Mouse (Mus musculus) urinary bladder, postnatal 14 days (tissue): ENCODE measurements around the gene Gja10.

ENCODE experiments used
- DNase-seq: peaks from one replicate; pipeline ENCODE4 v3.0.0; 2021; ENCODE audit warnings: low spot score

The Gja10 gene

DNA sequence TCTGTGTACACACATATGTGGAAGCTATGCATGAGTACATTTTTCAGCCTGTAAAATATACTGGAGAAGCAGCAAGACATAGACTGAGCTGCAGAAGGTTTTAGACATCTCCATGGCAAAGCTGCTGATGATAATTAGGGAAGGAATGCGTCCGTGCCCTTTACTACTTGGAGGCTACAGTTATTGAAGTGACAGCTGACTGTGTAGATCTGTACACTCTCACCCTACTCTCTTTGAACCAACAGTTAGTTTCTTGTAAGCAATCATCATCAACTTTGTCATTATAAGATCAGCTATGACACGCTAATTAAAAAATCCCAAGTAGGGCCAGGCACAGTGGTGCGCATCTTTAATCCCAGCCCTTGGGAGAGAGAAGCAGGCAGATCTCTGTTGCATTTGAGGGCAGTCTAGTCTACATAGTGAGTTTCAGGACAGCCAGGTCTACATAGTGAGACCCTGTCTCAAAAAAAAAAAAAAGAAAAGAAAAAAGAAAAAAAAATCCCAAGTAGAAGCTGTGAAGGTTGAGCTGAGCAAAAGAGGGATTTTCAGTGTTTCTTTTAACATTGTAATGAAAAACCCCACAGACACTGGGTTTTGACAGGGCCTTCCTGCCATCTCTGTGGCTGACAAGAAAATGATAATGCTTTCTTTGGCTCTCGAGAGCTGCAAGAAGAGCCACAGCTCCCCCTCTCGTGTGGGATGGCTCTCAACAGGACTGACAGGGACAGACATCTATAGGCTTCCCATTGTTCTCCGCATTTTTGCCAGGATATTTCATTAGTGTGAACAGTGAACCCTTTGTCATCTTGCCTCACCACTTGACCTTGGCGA lies 41.6 kb downstream of the Gja10 start:
- no peak for DNase-seq

- DNase-seq: no peak
Measured at GRCm38 (mm10) chr4:32560246-32560645, 42.3 kb downstream of the Gja10 start.

DNA sequence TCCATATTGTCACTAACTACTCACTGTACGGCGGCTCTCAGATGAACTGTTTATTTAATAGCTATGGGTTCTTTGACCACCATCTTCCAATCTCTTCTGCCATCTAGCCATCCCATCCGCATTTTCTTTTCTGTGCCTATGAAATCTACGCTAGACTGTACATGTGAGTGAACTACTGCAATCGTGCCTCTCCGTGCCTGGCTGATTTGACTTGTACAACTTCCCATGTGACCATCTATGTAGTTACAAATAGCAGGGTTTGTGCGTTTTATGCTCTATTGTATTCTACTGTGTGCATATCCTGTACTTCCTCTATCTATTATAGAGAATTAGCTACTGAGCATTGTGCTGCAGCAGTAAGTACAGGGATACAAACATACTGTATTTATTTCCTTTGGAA lies 47.1 kb downstream of the Gja10 start:
- DNase-seq: no peak

DNA sequence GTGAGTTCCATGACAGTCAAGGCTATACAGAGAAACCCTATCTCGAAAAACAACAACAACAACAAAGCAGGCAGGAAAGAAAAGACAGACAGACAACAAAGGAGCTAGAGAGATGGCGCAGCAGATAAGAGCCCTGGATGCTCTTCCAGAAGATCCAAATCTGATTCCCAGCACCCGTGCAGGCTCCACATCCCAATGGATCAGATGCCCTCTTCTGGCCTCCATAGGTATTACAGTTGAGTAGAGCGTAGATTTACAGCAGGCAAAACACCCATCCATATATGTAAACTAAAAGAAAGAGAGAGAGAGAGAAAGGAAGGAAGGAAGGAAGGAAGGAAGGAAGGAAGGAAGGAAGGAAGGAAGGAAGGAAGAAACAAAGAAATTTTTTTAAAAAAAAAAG lies 51.2 kb downstream of the Gja10 start:
- DNase-seq: peak; percentile 20

DNA sequence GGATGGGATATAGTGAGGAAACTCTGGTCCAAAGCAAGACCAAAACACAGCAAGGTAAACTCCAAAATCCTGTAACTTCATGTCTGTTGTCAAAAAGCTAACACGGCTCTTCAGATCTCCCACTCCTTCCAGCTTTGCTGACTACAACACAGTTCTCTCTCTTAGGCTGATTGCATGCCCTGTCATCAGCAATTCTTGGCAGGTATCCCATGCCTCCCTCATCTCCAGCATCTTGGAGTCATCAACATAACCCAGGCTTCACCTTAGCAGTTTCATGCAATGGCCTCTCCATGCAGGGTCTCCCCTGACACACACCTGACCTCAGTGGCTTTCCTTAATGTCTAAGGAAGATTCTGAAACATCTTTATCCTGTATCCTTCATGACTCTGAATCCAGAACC lies 53.4 kb downstream of the Gja10 start:
- no peak for DNase-seq
